Mouse (Mus musculus) G1E (cell line): ENCODE measurements around the gene Tox2.

ENCODE experiments used
- CTCF ChIP-seq: IDR thresholded peaks from 2 replicates; pipeline ENCODE4 v1.5.1; 2012; ENCODE audit warnings: low read depth, low read length, inconsistent platforms, mixed read lengths
- GATA1 ChIP-seq: IDR thresholded peaks from 2 replicates; pipeline ENCODE4 v1.6.1; 2012; ENCODE audit warnings: borderline replicate concordance, low read length, inconsistent platforms, mixed read lengths
- GATA2 ChIP-seq: IDR thresholded peaks from 2 replicates; pipeline ENCODE4 v1.6.1; 2012; ENCODE audit warnings: low read depth, low read length, inconsistent platforms, borderline replicate concordance
- POLR2AphosphoS5 ChIP-seq: IDR thresholded peaks from 2 replicates; pipeline ENCODE4 v1.6.1; 2012; ENCODE audit warnings: low read depth, low read length, inconsistent platforms; ENCODE audit not compliant: insufficient replicate concordance
- TAL1 ChIP-seq: conservative IDR thresholded peaks from 2 replicates; pipeline ENCODE4 v1.6.1; 2012; ENCODE audit warnings: low read depth, low read length, inconsistent platforms, mixed read lengths

DNA sequence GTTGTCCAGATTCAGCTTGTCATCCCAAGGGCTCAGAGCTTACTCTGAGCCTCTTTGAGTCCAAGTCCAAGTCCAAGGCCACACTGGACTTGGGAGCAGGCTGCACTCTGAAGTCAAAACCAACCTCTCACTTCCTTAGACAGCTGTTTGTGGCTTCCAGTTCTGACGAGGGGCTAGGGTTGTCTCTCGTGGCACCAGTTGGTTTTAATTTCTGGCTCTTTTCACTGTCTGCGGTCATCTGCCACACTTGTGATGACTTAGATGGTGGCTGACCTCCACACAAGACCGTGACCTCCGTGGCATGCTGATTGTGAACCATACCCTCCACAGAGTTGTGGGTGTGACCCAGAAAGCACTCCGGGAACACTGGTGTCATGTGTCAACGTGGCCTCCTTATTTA, 46.0 kb downstream of the Tox2 start:
- TF ChIP-seq POLR2AphosphoS5: no peak
- TF ChIP-seq CTCF: no peak
- no peak for TF ChIP-seq TAL1
- TF ChIP-seq GATA2: no peak
- TF ChIP-seq GATA1: no peak
